Mouse (Mus musculus): Measurements from ENCODE around the gene Olfr1434.
"Not testable (repeated sequence)": the region's sequence is repeated elsewhere in the genome, so short reads cannot be mapped to it uniquely, and the experiment has no call there.

The Olfr1434 gene

DNA sequence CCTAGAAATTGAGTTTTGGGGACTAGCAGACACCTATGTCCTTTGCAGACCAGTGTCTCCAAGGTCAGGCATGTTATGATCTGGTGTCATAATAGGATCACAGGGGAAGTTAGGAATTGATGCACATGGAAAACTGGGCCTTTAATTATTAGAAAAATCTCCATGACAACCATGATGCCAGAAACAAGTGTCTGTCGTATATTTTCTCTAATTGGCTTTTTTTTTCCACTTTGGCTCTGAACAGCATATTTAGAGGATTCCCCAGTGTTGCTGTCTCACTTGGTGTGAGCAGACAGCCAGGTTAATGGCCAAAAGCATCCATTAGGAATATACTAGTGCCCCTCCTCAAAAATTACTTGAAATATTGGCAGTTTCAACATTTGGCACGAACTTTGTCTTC lies at the start of gene Olfr1434:
Gene Olfr1434, plus strand, starts transcription at position 301 of the 400 bp plus-strand sequence.
- no peak for DNase-seq

DNA sequence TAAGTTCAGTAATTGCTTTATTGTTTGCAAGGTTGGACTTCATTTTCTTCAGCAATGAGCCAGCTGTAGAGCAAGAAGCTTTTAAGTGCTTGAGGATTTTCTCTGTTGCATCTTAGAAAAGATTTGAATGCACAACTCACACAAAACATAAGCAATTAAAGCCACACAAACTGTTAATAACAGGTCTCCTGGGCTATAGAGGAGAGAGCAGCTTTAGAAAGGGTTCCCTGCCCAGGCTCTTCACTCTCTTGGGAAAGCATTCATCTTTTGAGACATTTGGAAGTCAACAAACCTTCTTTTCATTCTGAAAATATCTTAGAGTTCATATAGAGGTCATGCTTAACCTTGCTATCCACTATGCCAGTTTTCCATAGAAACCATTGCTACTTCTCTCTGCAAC lies 47.2 kb upstream of the Olfr1434 start, which contains the start of gene Olfr1432:
Gene Olfr1432, minus strand, starts transcription at position 101 of the 400 bp plus-strand sequence.
- DNase-seq: not testable (repeated sequence)

DNA sequence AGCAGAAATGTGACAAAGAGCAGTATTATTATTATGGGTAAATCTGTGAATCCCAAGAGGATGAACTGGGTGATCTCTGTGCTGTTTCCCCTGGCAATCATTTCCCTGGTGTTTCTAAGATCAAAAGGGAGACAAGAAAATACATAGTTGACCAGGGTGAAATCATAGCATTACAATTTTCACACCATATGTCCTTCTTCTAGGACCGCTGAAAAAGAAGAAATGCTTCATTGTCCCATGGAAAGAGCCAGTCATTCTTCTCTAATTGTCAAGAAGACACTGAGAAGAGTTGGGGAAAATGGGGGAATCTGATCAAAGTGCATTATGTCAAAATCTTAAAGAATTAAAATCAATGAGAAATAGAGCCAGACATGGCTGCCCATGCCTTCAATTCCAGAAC lies 38.1 kb upstream of the Olfr1434 start, which contains the start of gene Olfr262:
Gene Olfr262, minus strand, starts transcription at position 101 of the 400 bp plus-strand sequence.
- no peak for DNase-seq

DNA sequence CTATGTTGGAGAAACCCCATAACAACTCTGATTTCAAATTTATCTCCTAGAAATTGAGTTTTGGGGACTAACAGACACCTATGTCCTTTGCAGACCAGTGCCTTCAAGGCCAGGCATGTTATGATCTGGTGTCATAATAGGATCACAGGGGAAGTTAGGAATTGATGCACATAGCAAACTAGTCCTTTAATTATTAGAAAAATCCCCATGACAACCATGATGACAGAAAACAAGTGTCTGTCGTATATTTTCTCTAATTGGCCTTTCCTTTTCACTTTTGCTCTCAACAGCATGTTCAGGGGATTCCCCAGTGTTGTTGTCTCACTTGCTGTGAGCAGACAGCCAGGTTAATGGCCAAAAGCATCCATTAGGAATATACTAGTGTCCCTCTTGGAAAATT lies 18.9 kb upstream of the Olfr1434 start, which contains the start of gene Olfr235:
Gene Olfr235, plus strand, starts transcription at position 301 of the 400 bp plus-strand sequence.
- no peak for DNase-seq

DNA sequence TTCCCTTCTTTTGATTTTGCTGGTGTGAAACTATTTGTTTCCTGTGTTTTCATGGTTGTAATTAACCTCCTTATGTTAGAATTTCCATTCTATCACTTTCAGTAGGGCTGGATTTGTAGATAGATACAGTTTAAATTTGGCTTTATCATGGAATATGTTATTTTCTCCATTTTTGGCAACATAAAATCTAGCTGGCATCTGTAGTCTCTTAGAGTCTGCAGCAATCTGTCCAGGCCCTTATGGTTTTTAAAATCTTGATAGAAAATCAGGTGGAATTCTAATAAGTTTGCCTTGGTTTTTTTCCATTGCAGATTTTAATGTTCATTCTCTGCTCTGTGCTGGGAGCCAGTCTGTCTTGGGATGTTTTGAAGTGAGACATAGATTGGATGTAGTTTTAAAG lies 13.3 kb downstream of the Olfr1434 start:
- DNase-seq: no peak

DNA sequence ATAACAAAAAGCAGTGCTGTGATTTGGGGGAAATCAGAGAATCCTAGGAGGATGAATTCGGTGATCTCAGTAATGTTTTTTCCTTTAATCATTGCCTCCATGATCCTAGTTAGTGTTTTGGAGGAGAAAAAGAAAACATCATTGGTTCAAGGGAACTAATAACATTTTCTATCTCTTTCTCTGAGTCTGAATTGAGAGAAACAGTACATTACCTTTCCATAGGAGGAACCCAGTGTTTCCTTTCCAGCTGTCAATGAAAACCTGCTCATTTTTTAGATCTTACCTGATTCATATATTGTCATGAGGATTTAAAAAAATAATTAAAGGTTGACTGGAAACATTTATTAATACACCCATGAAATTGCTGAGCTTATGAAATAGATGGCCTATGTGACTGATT lies 19.4 kb downstream of the Olfr1434 start, which contains the start of gene Olfr1436:
Gene Olfr1436, minus strand, starts transcription at position 101 of the 400 bp plus-strand sequence.
- not testable (repeated sequence) for DNase-seq

DNA sequence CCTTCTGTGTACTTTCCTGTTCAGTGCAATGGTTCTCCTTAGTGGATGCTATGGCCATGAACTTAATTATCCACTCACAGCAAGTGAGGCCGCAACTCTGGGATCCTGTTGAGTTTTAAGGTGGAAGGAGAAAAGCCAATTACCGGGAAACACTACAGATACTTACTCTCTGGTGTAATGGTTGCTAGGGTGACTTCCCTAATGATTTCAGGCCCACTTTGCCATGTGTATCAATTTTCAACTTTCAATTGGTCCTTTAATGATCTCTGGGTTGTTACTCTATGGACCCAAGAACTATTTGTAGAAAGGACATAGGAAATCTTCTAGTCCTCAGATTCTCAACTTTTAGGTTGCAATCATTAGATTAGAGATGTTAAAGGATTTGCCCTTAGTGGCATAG lies 45.3 kb downstream of the Olfr1434 start, which contains the start of gene Olfr1437:
Gene Olfr1437, minus strand, starts transcription at position 101 of the 400 bp plus-strand sequence.
- no peak for DNase-seq
